Mouse (Mus musculus) kidney, adult 2 months (tissue): ENCODE results near the gene Slc37a1. TPM values are rescaled to one million over a fixed set of nuclear protein-coding genes. Genes with fewer than 3 reads are reported as not detected.

Source experiments
- DNase-seq: peaks from one replicate; pipeline ENCODE4 v3.0.0; 2021
- H3K27ac ChIP-seq: fragments of 200-500 bp; 2 replicates; pipeline ENCODE4 v1.5.1; 2012; ENCODE audit warnings: low read depth, low read length, control low read depth, inconsistent platforms; ENCODE audit not compliant: insufficient read depth
- H3K27me3 ChIP-seq: fragments of 200-500 bp; replicated peaks from 2 replicates; pipeline ENCODE4 v1.6.1; 2012; ENCODE audit warnings: mild to moderate bottlenecking, moderate library complexity, low read length, inconsistent platforms; ENCODE audit not compliant: control insufficient read depth, insufficient read depth
- H3K36me3 ChIP-seq: fragments of 200-500 bp; 2 replicates; pipeline ENCODE4 v1.6.1; 2012; ENCODE audit warnings: mild to moderate bottlenecking, moderate library complexity, low read length, inconsistent platforms; ENCODE audit not compliant: control insufficient read depth, insufficient read depth
- H3K4me1 ChIP-seq: fragments of 200-500 bp; 2 replicates; pipeline ENCODE4 v1.6.1; 2011; ENCODE audit warnings: low read length; ENCODE audit not compliant: control insufficient read depth, insufficient read depth
- H3K4me3 ChIP-seq: fragments of 200-500 bp; 2 replicates; pipeline ENCODE4 v1.5.1; 2011; ENCODE audit warnings: mild to moderate bottlenecking, low read depth, low read length, control low read depth; ENCODE audit not compliant: insufficient read depth
- CTCF ChIP-seq: fragments of 200-500 bp; conservative IDR thresholded peaks from 2 replicates; pipeline ENCODE4 v1.5.1; 2011; ENCODE audit warnings: low read depth, mild to moderate bottlenecking, control low read depth, low read length, moderate library complexity, mixed read lengths; ENCODE audit not compliant: insufficient read depth, insufficient read length
- POLR2A ChIP-seq: fragments of 200-500 bp; IDR thresholded peaks from one replicate; pipeline ENCODE4 v1.6.1; 2011; ENCODE audit warnings: low read depth, low read length, control low read depth
- WGBS: fragments of 180-500 bp; shearing (Covaris S2); methylation state at CpG from one replicate; pipeline ENCODE4 v1.1.7; 2018; 5-methylcytosine and 5-hydroxymethylcytosine counted together
- polyA plus RNA-seq: library from polyadenylated mRNA; depleted of rRNA; stranded (reverse); fragments of >200 nt; gene quantifications from 2 replicates; pipeline ENCODE4 v1.2.3, GENCODE M21; 2012

Gene Slc37a1
- polyA plus RNA-seq, 1 experiment: 6.5 TPM

DNA sequence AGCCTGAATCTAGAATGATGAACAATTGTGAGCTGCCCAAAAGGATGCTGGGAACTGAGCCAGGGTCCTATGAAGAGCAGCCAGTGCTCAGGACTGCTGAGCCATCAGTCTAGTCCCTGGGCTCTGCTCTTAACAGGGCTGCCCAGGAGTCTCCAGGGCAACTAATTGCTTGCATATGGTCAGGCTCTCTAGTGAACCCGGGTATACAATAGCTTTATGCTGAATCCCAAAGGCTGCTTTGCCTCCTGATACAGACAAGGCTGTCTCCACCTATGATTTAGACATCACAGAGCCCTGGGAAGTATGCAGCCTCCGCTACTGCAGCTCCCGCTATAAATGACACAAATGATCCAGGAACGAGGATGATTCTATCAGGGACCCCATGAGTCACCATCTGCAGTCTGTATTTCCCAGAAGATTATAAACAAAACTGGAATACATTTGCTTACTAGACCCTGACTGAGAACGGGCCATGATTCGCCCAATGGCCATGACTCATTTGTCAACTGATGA is 22.7 kb downstream of the Slc37a1 start:
- H3K27ac ChIP-seq: no peak overlapping the region

GRCm38 (mm10) chr17:31311047-31311446 is 24.5 kb downstream of the Slc37a1 start:
- WGBS: 79% methylated on average over 9 of the region's 9 CpGs
- Histone ChIP-seq H3K4me1 (no peaks in the 10 kb centered on the region), H3K36me3 (no peaks in the 10 kb centered on the region), H3K27me3 (no peaks in the 10 kb centered on the region), H3K4me3 (no peak overlapping the region), H3K27ac (no peak overlapping the region)
- TF ChIP-seq CTCF (no peak), POLR2A (no peak)
- no peak for DNase-seq

More for the DNA sequence above, 22.7 kb downstream of the Slc37a1 start:
- Histone ChIP-seq H3K36me3 (no peaks in the 10 kb centered on the region), H3K27me3 (no peaks in the 10 kb centered on the region), H3K4me1 (no peaks in the 10 kb centered on the region), H3K4me3 (no peak overlapping the region)
- TF ChIP-seq CTCF (no peak), POLR2A (no peak)
- DNase-seq: no peak
- 65% methylated on average over 6 of the region's 6 CpGs for WGBS

GRCm38 (mm10) chr17:31312648-31313047 is 26.1 kb downstream of the Slc37a1 start:
- DNase-seq: no peak
- no peak overlapping the region for H3K4me3 ChIP-seq

GRCm38 (mm10) chr17:31315046-31315792 is 28.6 kb downstream of the Slc37a1 start:
- WGBS: 55% methylated on average over 13 of the region's 13 CpGs

More at GRCm38 (mm10) chr17:31312648-31313047, 26.1 kb downstream of the Slc37a1 start:
- H3K27me3 ChIP-seq: no peaks in the 10 kb centered on the region
- H3K36me3 ChIP-seq: no peaks in the 10 kb centered on the region
- TF ChIP-seq CTCF (no peak), POLR2A (no peak)
- H3K27ac ChIP-seq: no peak overlapping the region
- 66% methylated on average over 10 of the region's 10 CpGs for WGBS
- H3K4me1 ChIP-seq: no peaks in the 10 kb centered on the region

DNA sequence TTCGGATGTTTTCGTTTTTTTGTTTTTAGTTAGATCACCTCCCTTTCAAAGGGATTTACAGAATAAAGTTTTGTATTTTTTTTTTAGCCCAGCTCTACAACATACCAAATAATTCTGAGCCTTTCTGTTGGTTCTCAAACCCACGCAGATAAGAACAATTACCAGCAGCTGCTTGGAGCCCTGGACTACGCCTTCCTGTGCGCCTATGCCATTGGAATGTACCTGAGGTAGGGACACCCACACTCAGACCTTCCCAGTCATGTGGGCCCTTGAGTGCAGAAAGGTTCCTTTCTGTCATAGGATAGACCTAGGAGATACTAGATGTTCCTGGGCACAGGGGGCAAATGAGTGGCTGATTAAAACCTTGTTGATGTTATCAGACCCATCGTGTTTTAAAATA is 29.4 kb downstream of the Slc37a1 start:
- DNase-seq: no peak
- no peak overlapping the region for H3K27ac ChIP-seq
- H3K36me3 ChIP-seq: no peaks in the 10 kb centered on the region
- H3K4me3 ChIP-seq: no peak overlapping the region
- TF ChIP-seq POLR2A (no peak), CTCF (no peak)
- H3K4me1 ChIP-seq: no peaks in the 10 kb centered on the region; the same call in 1 of the 2 replicates
- WGBS: 61% methylated on average over 6 of the region's 6 CpGs
- H3K27me3 ChIP-seq: no peaks in the 10 kb centered on the region

More at GRCm38 (mm10) chr17:31315046-31315792, 28.6 kb downstream of the Slc37a1 start:
- H3K4me3 ChIP-seq: no peak overlapping the region
- no peaks in the 10 kb centered on the region; the same call in 1 of the 2 replicates for H3K4me1 ChIP-seq
- no peak for DNase-seq
- H3K36me3 ChIP-seq: no peaks in the 10 kb centered on the region
- no peak overlapping the region for H3K27ac ChIP-seq
- H3K27me3 ChIP-seq: no peaks in the 10 kb centered on the region
- TF ChIP-seq POLR2A: no peak
- no peak for TF ChIP-seq CTCF

GRCm38 (mm10) chr17:31316998-31317397 is 30.4 kb downstream of the Slc37a1 start:
- no peak overlapping the region for H3K27ac ChIP-seq
- no peak for DNase-seq
- H3K36me3 ChIP-seq: no peaks in the 10 kb centered on the region
- H3K4me1 ChIP-seq: no peaks in the 10 kb centered on the region; the same call in 1 of the 2 replicates
- H3K27me3 ChIP-seq: no peaks in the 10 kb centered on the region
- no peak for TF ChIP-seq CTCF
- no peak for TF ChIP-seq POLR2A
- WGBS: 90% methylated on average over 3 of the region's 3 CpGs
- H3K4me3 ChIP-seq: no peak overlapping the region

- TF ChIP-seq CTCF (peak; percentile 62), POLR2A (no peak)
- DNase-seq: no peak
- H3K36me3 ChIP-seq: no peaks in the 10 kb centered on the region
- no peak overlapping the region for H3K4me3 ChIP-seq
- 65% methylated on average over 22 of the region's 22 CpGs for WGBS
- H3K27ac ChIP-seq: no peak overlapping the region
- H3K4me1 ChIP-seq: peaks cover 2% of the 10 kb centered on the region
- no peaks in the 10 kb centered on the region for H3K27me3 ChIP-seq
Observed at GRCm38 (mm10) chr17:31317521-31318272, 31.1 kb downstream of the Slc37a1 start.
